Mouse (Mus musculus) heart, postnatal 0 days (tissue): ENCODE measurements around the gene Mtfmt. TPM values are rescaled to one million over a fixed set of nuclear protein-coding genes. Genes with fewer than 3 reads are reported as not detected.

Source experiments
- ATAC-seq: fragments of 200-750 bp; cut with Nextera tagmentation; 2 replicates; pipeline ENCODE4 v1.8.0; 2017; ENCODE audit warnings: low read depth, moderate number of reproducible peaks, moderate library complexity; ENCODE audit not compliant: insufficient read depth
- DNase-seq: peaks from one replicate; pipeline ENCODE4 v3.0.0-alpha.2; 2016; ENCODE audit warnings: low spot score
- H3K27ac ChIP-seq: fragments of 300-500 bp; sonication (generic); 2 replicates; pipeline ENCODE4 v1.5.1; 2014; ENCODE audit warnings: low read depth, mild to moderate bottlenecking
- H3K27me3 ChIP-seq: fragments of 300-500 bp; sonication (generic); 2 replicates; pipeline ENCODE4 v1.6.1; 2014; ENCODE audit warnings: low read length, mixed read lengths; ENCODE audit not compliant: control insufficient read depth, insufficient read depth
- H3K36me3 ChIP-seq: fragments of 300-500 bp; sonication (generic); replicated peaks from 2 replicates; pipeline ENCODE4 v1.6.1; 2014; ENCODE audit warnings: low read length, mixed read lengths; ENCODE audit not compliant: control insufficient read depth, insufficient read depth
- H3K4me1 ChIP-seq: fragments of 300-500 bp; sonication (generic); 2 replicates; pipeline ENCODE4 v1.6.1; 2014; ENCODE audit warnings: antibody characterized with exemption; ENCODE audit not compliant: control insufficient read depth, insufficient read depth
- H3K4me2 ChIP-seq: fragments of 300-500 bp; sonication (generic); 2 replicates; pipeline ENCODE4 v1.6.1; 2014; ENCODE audit warnings: low read depth, mild to moderate bottlenecking, low read length, moderate library complexity
- H3K4me3 ChIP-seq: fragments of 300-500 bp; sonication (generic); 2 replicates; pipeline ENCODE4 v1.5.1; 2014; ENCODE audit warnings: low read depth, low read length
- H3K9ac ChIP-seq: fragments of 300-500 bp; sonication (generic); replicated peaks from 2 replicates; pipeline ENCODE4 v1.6.1; 2014; ENCODE audit warnings: low read depth, low read length, mixed read lengths
- H3K9me3 ChIP-seq: fragments of 300-500 bp; sonication (generic); replicated peaks from 2 replicates; pipeline ENCODE4 v1.6.1; 2016; ENCODE audit warnings: low read length; ENCODE audit not compliant: control insufficient read depth
- CTCF ChIP-seq: IDR thresholded peaks from 2 replicates; pipeline ENCODE4 v1.5.1; 2016; ENCODE audit warnings: antibody characterized with exemption, control low read depth, low read depth
- EP300 ChIP-seq: IDR thresholded peaks from 2 replicates; pipeline ENCODE4 v1.6.1; 2016; ENCODE audit warnings: antibody characterized with exemption, low read depth
- WGBS: fragments of 180-500 bp; shearing (Covaris S2); extraction: QIAGEN DNeasy Blood & Tissue Kit; methylation state at CpG from one replicate; pipeline ENCODE4 v1.1.7; 2014; 5-methylcytosine and 5-hydroxymethylcytosine counted together
- polyA plus RNA-seq: library from polyadenylated mRNA; unstranded; fragments of >200 nt; fragmentation: Nextera tagmentation; extraction: Ambion mirVana; gene quantifications from 2 replicates; pipeline ENCODE4 v1.2.1, GENCODE M21; 2015
- total RNA-seq: library from RNA; depleted of rRNA; stranded (reverse); fragments of >200 nt; gene quantifications from 2 replicates; pipeline ENCODE4 v1.2.3, GENCODE M21; 2014; ENCODE audit warnings: low replicate concordance

The Mtfmt gene
- total and polyA plus RNA-seq, 2 experiments from 2014 or later, result 9.1 to 15.9 TPM

- H3K4me2 ChIP-seq, result no peak overlapping the region
Observed at GRCm38 (mm10) chr9:65393606-65394005, 42.0 kb upstream of the Mtfmt start.

GRCm38 (mm10) chr9:65394360-65394759, 41.2 kb upstream of the Mtfmt start:
- DNase-seq, result no peak
- no peak for TF ChIP-seq CTCF
- no peak for TF ChIP-seq EP300
- no peak for ATAC-seq
- no peaks in the 10 kb centered on the region for H3K36me3 ChIP-seq
- H3K9ac ChIP-seq, result no peak overlapping the region
- peaks cover 23% of the 10 kb centered on the region for H3K27me3 ChIP-seq
- no peak overlapping the region for H3K4me3 ChIP-seq
- no peaks in the 10 kb centered on the region for H3K9me3 ChIP-seq
- 52% methylated on average over 2 of the region's 2 CpGs for WGBS
- no peak overlapping the region for H3K27ac ChIP-seq
- no peak overlapping the region for H3K4me2 ChIP-seq
- H3K4me1 ChIP-seq, result peaks cover 7% of the 10 kb centered on the region; the same call in 1 of the 2 replicates

More at GRCm38 (mm10) chr9:65393606-65394005, 42.0 kb upstream of the Mtfmt start:
- peaks cover 7% of the 10 kb centered on the region; the same call in 1 of the 2 replicates for H3K4me1 ChIP-seq
- DNase-seq (no peak), ATAC-seq (no peak)
- H3K4me3 ChIP-seq, result no peak overlapping the region
- 21% methylated on average over 2 of the region's 2 CpGs for WGBS
- peaks cover 18% of the 10 kb centered on the region for H3K27me3 ChIP-seq
- H3K9me3 ChIP-seq, result no peaks in the 10 kb centered on the region
- H3K36me3 ChIP-seq, result no peaks in the 10 kb centered on the region
- TF ChIP-seq CTCF, result no peak
- no peak for TF ChIP-seq EP300
- peak overlapping the region; percentile 5; the same call in 1 of the 2 replicates for H3K27ac ChIP-seq
- no peak overlapping the region for H3K9ac ChIP-seq

- Histone ChIP-seq H3K27ac (no peak within 1 kb of the TSS), H3K9ac (peak within 1 kb of the TSS; percentile 32; the same call in 1 of the 2 replicates), H3K27me3 (0 out of 2 replicates have a peak, but pooled peaks cover 4% of the 10 kb centered on the region), H3K36me3 (no peaks in the 10 kb centered on the region), H3K4me1 (no peaks in the 10 kb centered on the region), H3K4me3 (peak within 1 kb of the TSS; percentile 48), H3K4me2 (peak within 1 kb of the TSS; percentile 66), H3K9me3 (no peaks in the 10 kb centered on the region)
- DNase-seq, result no peak
- TF ChIP-seq CTCF (no peak), EP300 (no peak)
- peak; percentile 69 for ATAC-seq
- WGBS, result 2% methylated on average over 24 of the region's 24 CpGs
Observed at GRCm38 (mm10) chr9:65398279-65398678, 37.3 kb upstream of the Mtfmt start, which contains the start of gene Rasl12. TSS of gene Rasl12 (plus strand) at chr9:65398506.

- no peak overlapping the region for H3K9ac ChIP-seq
- no peak overlapping the region for H3K4me2 ChIP-seq
- H3K9me3 ChIP-seq, result no peaks in the 10 kb centered on the region
- peaks cover 2% of the 10 kb centered on the region; the same call in 1 of the 2 replicates for H3K4me1 ChIP-seq
- ATAC-seq, result no peak
- TF ChIP-seq CTCF, result no peak
- no peak for TF ChIP-seq EP300
- no peak for DNase-seq
- H3K27ac ChIP-seq, result no peak overlapping the region
- H3K27me3 ChIP-seq, result 0 out of 2 replicates have a peak, but pooled peaks cover 4% of the 10 kb centered on the region
- 0 out of 2 replicates have a peak overlapping the region, but pooled peaks have one; percentile 7 for H3K4me3 ChIP-seq
- H3K36me3 ChIP-seq, result no peaks in the 10 kb centered on the region
- WGBS, result 83% methylated on average over 6 of the region's 6 CpGs
Observed at GRCm38 (mm10) chr9:65399934-65400333, 35.6 kb upstream of the Mtfmt start.

- Histone ChIP-seq H3K27ac (peak overlapping the region; percentile 21; the same call in 1 of the 2 replicates), H3K4me3 (peak overlapping the region; percentile 17)
Observed at GRCm38 (mm10) chr9:65404331-65405183, 31.0 kb upstream of the Mtfmt start.

More at GRCm38 (mm10) chr9:65404331-65405183, 31.0 kb upstream of the Mtfmt start:
- no peaks in the 10 kb centered on the region for H3K27me3 ChIP-seq
- H3K36me3 ChIP-seq, result no peaks in the 10 kb centered on the region
- H3K9me3 ChIP-seq, result no peaks in the 10 kb centered on the region
- no peak overlapping the region for H3K9ac ChIP-seq
- DNase-seq, result peak; percentile 84
- no peak for TF ChIP-seq CTCF
- TF ChIP-seq EP300, result no peak
- peaks cover 3% of the 10 kb centered on the region; the same call in 1 of the 2 replicates for H3K4me1 ChIP-seq
- peak; percentile 62 for ATAC-seq
- peak overlapping the region; percentile 48 for H3K4me2 ChIP-seq
- WGBS, result 31% methylated on average over 15 of the region's 15 CpGs
